Mouse (Mus musculus) spleen, adult 2 months (tissue): ENCODE measurements around the gene Best1.

Experiments used
- CTCF ChIP-seq: fragments of 200-500 bp; IDR thresholded peaks from 2 replicates; pipeline ENCODE4 v1.5.1; 2011; ENCODE audit warnings: mild to moderate bottlenecking, inconsistent platforms; ENCODE audit not compliant: insufficient read depth, insufficient read length, insufficient replicate concordance; ENCODE audit errors: extremely low read depth
- POLR2A ChIP-seq: fragments of 200-500 bp; IDR thresholded peaks from 2 replicates; pipeline ENCODE4 v1.6.1; 2011; ENCODE audit warnings: low read depth, low read length, inconsistent platforms

DNA sequence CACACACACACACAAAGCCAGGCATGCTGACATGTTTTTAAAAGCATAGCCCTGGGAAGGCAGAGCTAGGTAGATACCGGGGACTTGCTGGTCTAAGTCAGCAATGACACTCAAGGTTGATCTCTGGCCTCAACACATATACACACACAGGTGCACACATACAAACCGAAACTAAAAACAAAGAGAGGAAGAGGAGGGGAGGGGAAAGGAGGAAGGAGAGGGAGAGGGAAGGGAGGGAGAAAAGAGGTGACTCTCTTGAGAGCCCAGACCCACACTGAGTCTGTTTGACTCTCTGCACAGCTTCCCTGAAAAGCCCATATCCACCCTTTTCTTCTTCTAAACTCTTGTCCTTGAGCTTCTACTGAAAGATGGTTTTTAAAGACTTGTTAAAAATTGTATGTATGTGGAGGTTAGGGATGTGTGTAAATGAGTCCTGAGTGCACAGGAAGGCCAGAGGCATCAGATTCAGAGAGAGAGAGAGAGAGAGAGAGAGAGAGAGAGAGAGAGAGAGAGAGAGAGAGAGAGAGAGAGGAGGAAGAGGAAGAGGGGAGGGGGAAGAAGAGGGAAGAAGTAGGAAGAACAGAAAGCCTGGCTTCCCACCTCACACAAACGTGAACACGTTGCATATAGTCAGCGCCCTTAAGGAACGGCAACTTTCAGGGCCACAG is 63.1 kb downstream of the Best1 start:
- TF ChIP-seq POLR2A, result peak; percentile 4; the same call in 1 of the 2 replicates
- no peak for TF ChIP-seq CTCF
